Mouse (Mus musculus): Measurements from ENCODE around the gene Dot1l. TPM values are rescaled to one million over a fixed set of nuclear protein-coding genes. Genes with fewer than 3 reads are reported as not detected.

The Dot1l gene
- total RNA-seq, 2 experiments from 2014 or later = 31.2 to 31.4 TPM

- intact Hi-C loops (cut with DNase I) = no loop called here
- DNase-seq (ENCODE audit: low spot score) = no peak
These were observed 32.5 kb downstream of the Dot1l start for GRCm38 (mm10) chr10:80787517-80787916.

- DNase-seq (ENCODE audit: low spot score) = no peak
- intact Hi-C loops (cut with DNase I) = no loop called here
These were observed 35.9 kb downstream of the Dot1l start for GRCm38 (mm10) chr10:80790761-80791404.

- intact Hi-C loops (cut with DNase I) = no loop called here
- no peak for DNase-seq (ENCODE audit: low spot score)
These were observed 36.6 kb downstream of the Dot1l start for GRCm38 (mm10) chr10:80791476-80792174.

- intact Hi-C loops (cut with DNase I) = no loop called here
- DNase-seq (ENCODE audit: low spot score) = no peak
These were observed 37.4 kb downstream of the Dot1l start for GRCm38 (mm10) chr10:80792175-80793032.

- intact Hi-C loops (cut with DNase I) = no loop called here
These were observed 38.2 kb downstream of the Dot1l start for GRCm38 (mm10) chr10:80793033-80793784.

GRCm38 (mm10) chr10:80793803-80794202, 38.8 kb downstream of the Dot1l start:
- intact Hi-C loops (cut with DNase I) = no loop called here
- DNase-seq (ENCODE audit: low spot score) = no peak

More at GRCm38 (mm10) chr10:80793033-80793784, 38.2 kb downstream of the Dot1l start:
- DNase-seq (ENCODE audit: low spot score) = no peak

GRCm38 (mm10) chr10:80794750-80795149, 39.7 kb downstream of the Dot1l start:
- DNase-seq (ENCODE audit: low spot score) = no peak
- intact Hi-C loops (cut with DNase I) = no loop called here

GRCm38 (mm10) chr10:80796307-80796848, 41.4 kb downstream of the Dot1l start:
- no peak for DNase-seq (ENCODE audit: low spot score)
- intact Hi-C loops (cut with DNase I) = no loop called here

- DNase-seq (ENCODE audit: low spot score) = no peak
- intact Hi-C loops (cut with DNase I) = loop anchor here (2.0 kb wide), 1 partner anchor 29 kb away; the partner anchor contains the start of gene Oaz1
These were observed 42.5 kb downstream of the Dot1l start for GRCm38 (mm10) chr10:80797186-80798149.

- intact Hi-C loops (cut with DNase I) = loop anchor here (2.0 kb wide), 1 partner anchor 28 kb away; the partner anchor contains the start of gene Oaz1
- DNase-seq (ENCODE audit: low spot score) = peak; percentile 91
These were observed 43.4 kb downstream of the Dot1l start, which contains the start of the genes Sf3a2 and Plekhj1 for GRCm38 (mm10) chr10:80798150-80799006. TSS of gene Sf3a2 (plus strand) at chr10:80798198. TSS of gene Plekhj1 (minus strand) at chr10:80798626.

- intact Hi-C loops (cut with DNase I) = loop anchor here (2.0 kb wide), 1 partner anchor 28 kb away; the partner anchor contains the start of gene Oaz1
- DNase-seq (ENCODE audit: low spot score) = no peak
These were observed 44.1 kb downstream of the Dot1l start for GRCm38 (mm10) chr10:80799070-80799566.

GRCm38 (mm10) chr10:80802204-80802912, 47.4 kb downstream of the Dot1l start:
- intact Hi-C loops (cut with DNase I) = no loop called here
- DNase-seq (ENCODE audit: low spot score) = no peak

- DNase-seq (ENCODE audit: low spot score) = no peak
- intact Hi-C loops (cut with DNase I) = no loop called here
These were observed 48.0 kb downstream of the Dot1l start for GRCm38 (mm10) chr10:80802996-80803395.

- DNase-seq (ENCODE audit: low spot score) = no peak
- intact Hi-C loops (cut with DNase I) = no loop called here
These were observed 49.3 kb downstream of the Dot1l start for GRCm38 (mm10) chr10:80804340-80804739.

- no peak for DNase-seq (ENCODE audit: low spot score)
- intact Hi-C loops (cut with DNase I) = loop anchor here (5.0 kb wide), 1 partner anchor 58 kb away; no protein-coding TSS in a partner anchor
These were observed 49.9 kb downstream of the Dot1l start, which contains the start of gene Amh for GRCm38 (mm10) chr10:80804916-80805315. TSS of gene Amh (plus strand) at chr10:80805243.

- intact Hi-C loops (cut with DNase I) = loop anchor here (5.0 kb wide), 1 partner anchor 58 kb away; no protein-coding TSS in a partner anchor
- no peak for DNase-seq (ENCODE audit: low spot score)
These were observed 50.3 kb downstream of the Dot1l start for GRCm38 (mm10) chr10:80805322-80805721.

Measured in heart, postnatal 25 days (tissue).